Mouse (Mus musculus) bone marrow macrophage, adult 2 months (primary cell): ENCODE data around the gene Aebp1.

Experiments
- CTCF ChIP-seq: IDR thresholded peaks from 2 replicates; pipeline ENCODE4 v1.5.1; 2012; ENCODE audit warnings: low read depth, mild to moderate bottlenecking, low read length, moderate library complexity
- POLR2A ChIP-seq: IDR thresholded peaks from 2 replicates; pipeline ENCODE4 v1.6.1; 2012; ENCODE audit warnings: mild to moderate bottlenecking, low read depth, low read length, borderline replicate concordance

GRCm38 (mm10) chr11:5849316-5849715 lies 12.4 kb upstream of the Aebp1 start:
- no peak for TF ChIP-seq POLR2A
- no peak for TF ChIP-seq CTCF
